Mouse (Mus musculus) myocyte (in vitro differentiated cells): Measurements from ENCODE around the gene Amigo1. TPM values are rescaled to one million over a fixed set of nuclear protein-coding genes. Genes with fewer than 3 reads are reported as not detected.

Experiments
- H3K27me3 ChIP-seq: one replicate; pipeline ENCODE4 v1.6.1; 2011; ENCODE audit not compliant: control insufficient read depth, insufficient read depth, insufficient read length
- H3K36me3 ChIP-seq: one replicate; pipeline ENCODE4 v1.6.1; 2011; ENCODE audit not compliant: control insufficient read depth, insufficient read depth
- H3K4me2 ChIP-seq: one replicate; pipeline ENCODE4 v1.6.1; 2011; ENCODE audit warnings: low read depth, control low read depth
- H3K4me3 ChIP-seq: one replicate; pipeline ENCODE4 v1.5.1; 2011; ENCODE audit warnings: mild to moderate bottlenecking, control low read depth, moderate library complexity
- H3K79me2 ChIP-seq: one replicate; pipeline ENCODE4 v1.6.1; 2011; ENCODE audit not compliant: control insufficient read depth, insufficient read depth
- H3ac ChIP-seq: one replicate; pipeline ENCODE4 v1.6.1; 2011; ENCODE audit not compliant: control insufficient read depth, insufficient read length
- CEBPB ChIP-seq: IDR thresholded peaks from 2 replicates; pipeline ENCODE4 v1.6.1; 2011; ENCODE audit warnings: mild to moderate bottlenecking, moderate library complexity; ENCODE audit not compliant: poor library complexity, insufficient read depth, severe bottlenecking
- E2F4 ChIP-seq: IDR thresholded peaks from one replicate; pipeline ENCODE4 v1.6.1; 2011; ENCODE audit warnings: mild to moderate bottlenecking, control low read depth, moderate library complexity; ENCODE audit not compliant: insufficient read depth
- MAX ChIP-seq: IDR thresholded peaks from one replicate; pipeline ENCODE4 v1.6.1; 2011; ENCODE audit warnings: low read depth, mild to moderate bottlenecking, control low read depth
- MYOD1 ChIP-seq, 3 experiments: IDR thresholded peaks; one replicate each; pipeline ENCODE4 v1.6.1; 2011; ENCODE audit warnings: control low read depth in 2 of 3, low read depth in 2 of 3, mild to moderate bottlenecking in 2 of 3, moderate library complexity in 1 of 3; ENCODE audit not compliant: insufficient read length in 2 of 3, control insufficient read depth in 1 of 3
- MYOG ChIP-seq, 3 experiments: IDR thresholded peaks; one replicate each; pipeline ENCODE4 v1.6.1; 2011; ENCODE audit warnings: control low read depth in 2 of 3, low read depth in 2 of 3, mild to moderate bottlenecking in 2 of 3; ENCODE audit not compliant: insufficient read length in 2 of 3, control insufficient read depth in 1 of 3, insufficient read depth in 1 of 3
- POLR2A ChIP-seq: IDR thresholded peaks from one replicate; pipeline ENCODE4 v1.6.1; 2011; ENCODE audit warnings: low read depth, mild to moderate bottlenecking, control low read depth, moderate library complexity; ENCODE audit not compliant: insufficient read length
- POLR2AphosphoS2 ChIP-seq: IDR thresholded peaks from one replicate; pipeline ENCODE4 v1.6.1; 2011; ENCODE audit warnings: low read depth, control low read depth; ENCODE audit not compliant: insufficient read length
- REST ChIP-seq: IDR thresholded peaks from one replicate; pipeline ENCODE4 v1.6.1; 2011; ENCODE audit warnings: mild to moderate bottlenecking, control low read depth, moderate library complexity; ENCODE audit not compliant: insufficient read depth, insufficient read length
- SRF ChIP-seq: IDR thresholded peaks from one replicate; pipeline ENCODE4 v1.6.1; 2011; ENCODE audit warnings: low read depth; ENCODE audit not compliant: control insufficient read depth, insufficient read length
- TCF12 ChIP-seq: IDR thresholded peaks from one replicate; pipeline ENCODE4 v1.6.1; 2011; ENCODE audit warnings: mild to moderate bottlenecking, control low read depth; ENCODE audit not compliant: poor library complexity, insufficient read depth, severe bottlenecking
- TCF3 ChIP-seq: IDR thresholded peaks from one replicate; pipeline ENCODE4 v1.6.1; 2011; ENCODE audit warnings: low read depth, control low read depth; ENCODE audit not compliant: insufficient read length
- USF1 ChIP-seq: IDR thresholded peaks from one replicate; pipeline ENCODE4 v1.6.1; 2011; ENCODE audit warnings: low read depth, mild to moderate bottlenecking, control low read depth, moderate library complexity
- polyA plus RNA-seq: library from polyadenylated mRNA; unstranded; fragments of >200 nt; fragmentation: generic; extraction: Trizol; gene quantifications from one replicate; pipeline ENCODE4 v1.2.1, GENCODE M21; 2012; ENCODE audit warnings: missing spikeins

The Amigo1 gene
- polyA plus RNA-seq, 1 experiment = 3.3 TPM

GRCm38 (mm10) chr3:108184742-108185141 lies 1.4 kb upstream of the Amigo1 start:
- Histone ChIP-seq H3K27me3 (peaks cover 5% of the 10 kb centered on the region), H3K4me3 (no peak overlapping the region), H3ac (no peak overlapping the region), H3K79me2 (no peaks in the 10 kb centered on the region), H3K4me2 (no peak overlapping the region), H3K36me3 (no peaks in the 10 kb centered on the region)
- TF ChIP-seq TCF12 (no peak), REST (no peak), POLR2A (no peak), CEBPB (no peak), SRF (no peak), E2F4 (no peak), MYOG (IDR thresholded peaks at IDR 0.05; ENCODE audit: control insufficient read depth in 1 of 3, insufficient read depth in 1 of 3, insufficient read length in 2 of 3, low read depth in 2 of 3) (no peak), POLR2AphosphoS2 (no peak), MAX (no peak), USF1 (no peak), MYOD1 (IDR thresholded peaks at IDR 0.05; ENCODE audit: control insufficient read depth in 1 of 3, insufficient read length in 2 of 3, low read depth in 2 of 3) (no peak), TCF3 (no peak)

- no peak for TF ChIP-seq POLR2AphosphoS2
- no peak for TF ChIP-seq MYOD1 (IDR thresholded peaks at IDR 0.05; ENCODE audit: control insufficient read depth in 1 of 3, insufficient read length in 2 of 3, low read depth in 2 of 3)
- no peak for TF ChIP-seq MAX
- no peak for TF ChIP-seq USF1
- no peak for TF ChIP-seq CEBPB
- no peak for TF ChIP-seq E2F4
- TF ChIP-seq MYOG (IDR thresholded peaks at IDR 0.05; ENCODE audit: control insufficient read depth in 1 of 3, insufficient read depth in 1 of 3, insufficient read length in 2 of 3, low read depth in 2 of 3) = no peak
- TF ChIP-seq SRF = no peak
- TF ChIP-seq TCF12 = no peak
- TF ChIP-seq POLR2A = no peak
- TF ChIP-seq REST = no peak
- no peak for TF ChIP-seq TCF3
- Histone ChIP-seq H3K4me3 (peak overlapping the region; percentile 17), H3K79me2 (no peaks in the 10 kb centered on the region), H3K36me3 (no peaks in the 10 kb centered on the region), H3ac (peak overlapping the region; percentile 44), H3K4me2 (peak overlapping the region; percentile 78), H3K27me3 (peaks cover under 1% of the 10 kb centered on the region)
Observed at GRCm38 (mm10) chr3:108185460-108186097, 556 bp upstream of the Amigo1 start.

- H3K36me3 ChIP-seq = no peaks in the 10 kb centered on the region
- H3K4me2 ChIP-seq = peak overlapping the region; percentile 49
- TF ChIP-seq TCF3 (peak; percentile 25), MYOD1 (IDR thresholded peaks at IDR 0.05; ENCODE audit: control insufficient read depth in 1 of 3, insufficient read length in 2 of 3, low read depth in 2 of 3) (peak in 2 of 3 experiments; percentile 69 to 76), SRF (no peak), MAX (no peak), MYOG (IDR thresholded peaks at IDR 0.05; ENCODE audit: control insufficient read depth in 1 of 3, insufficient read depth in 1 of 3, insufficient read length in 2 of 3, low read depth in 2 of 3) (peak in 2 of 3 experiments; percentile 78 to 90)
- peak overlapping the region; percentile 17 for H3K4me3 ChIP-seq
- no peaks in the 10 kb centered on the region for H3K79me2 ChIP-seq
- H3ac ChIP-seq = no peak overlapping the region
- no peaks in the 10 kb centered on the region for H3K27me3 ChIP-seq
Observed at GRCm38 (mm10) chr3:108187111-108187795, 1.1 kb downstream of the Amigo1 start.

GRCm38 (mm10) chr3:108188716-108189490 lies 2.8 kb downstream of the Amigo1 start:
- Histone ChIP-seq H3ac (no peak overlapping the region), H3K79me2 (no peaks in the 10 kb centered on the region), H3K27me3 (no peaks in the 10 kb centered on the region), H3K4me2 (no peak overlapping the region), H3K4me3 (no peak overlapping the region), H3K36me3 (no peaks in the 10 kb centered on the region)
- TF ChIP-seq MAX = no peak
- TF ChIP-seq POLR2A = no peak
- no peak for TF ChIP-seq CEBPB
- TF ChIP-seq SRF = no peak
- TF ChIP-seq E2F4 = no peak
- no peak for TF ChIP-seq TCF3
- TF ChIP-seq POLR2AphosphoS2 = no peak
- TF ChIP-seq MYOG (IDR thresholded peaks at IDR 0.05; ENCODE audit: control insufficient read depth in 1 of 3, insufficient read depth in 1 of 3, insufficient read length in 2 of 3, low read depth in 2 of 3) = no peak
- no peak for TF ChIP-seq REST
- TF ChIP-seq TCF12 = no peak
- no peak for TF ChIP-seq MYOD1 (IDR thresholded peaks at IDR 0.05; ENCODE audit: control insufficient read depth in 1 of 3, insufficient read length in 2 of 3, low read depth in 2 of 3)
- no peak for TF ChIP-seq USF1
